Mouse (Mus musculus): ENCODE data around the gene Tspo2. TPM values are rescaled to one million over a fixed set of nuclear protein-coding genes. Genes with fewer than 3 reads are reported as not detected.
"Not testable (repeated sequence)": the region's sequence is repeated elsewhere in the genome, so short reads cannot be mapped to it uniquely, and the experiment has no call there.

Tspo2 gene
- polyA plus RNA-seq, 1 experiment = 0.41 TPM

DNA sequence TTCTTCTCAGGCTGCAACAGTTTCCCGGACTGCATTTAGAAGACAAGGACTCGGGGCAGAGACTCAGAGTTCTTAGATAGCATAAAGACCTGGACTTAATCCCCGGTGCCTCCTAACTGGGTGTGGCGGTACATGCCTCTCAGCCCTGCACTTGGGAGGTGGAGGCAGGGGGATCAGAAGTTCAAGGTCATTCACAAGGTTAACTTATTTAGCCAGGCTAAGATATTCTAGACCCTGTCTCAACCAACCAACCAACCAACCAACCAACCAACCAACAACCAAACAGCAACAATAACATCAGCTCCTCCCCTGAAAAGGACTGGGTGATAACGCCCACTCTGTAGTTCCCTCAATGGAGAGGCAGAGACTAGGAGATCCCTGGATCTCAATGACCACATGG is 32.9 kb upstream of the Tspo2 start:
- no peak for DNase-seq
- 95% methylated on average over 5 of the region's 5 CpGs for WGBS
- Histone ChIP-seq H3K27me3 (replicated peaks; ENCODE audit: control insufficient read depth, insufficient read depth, low read length) (no peaks in the 10 kb centered on the region), H3K36me3 (ENCODE audit: control insufficient read depth, insufficient read depth, low read length) (no peaks in the 10 kb centered on the region), H3K27ac (ENCODE audit: insufficient read depth, low read depth, low read length) (no peak overlapping the region), H3K4me3 (ENCODE audit: insufficient read depth, low read depth, low read length) (no peak overlapping the region), H3K4me1 (ENCODE audit: control insufficient read depth, insufficient read depth, low read length) (no peaks in the 10 kb centered on the region)
- TF ChIP-seq POLR2A (IDR thresholded peaks at IDR 0.05; ENCODE audit: low read depth, low read length) (no peak), CTCF (conservative IDR thresholded peaks at IDR 0.05; ENCODE audit: insufficient read depth, insufficient read length, low read depth, low read length) (no peak)

DNA sequence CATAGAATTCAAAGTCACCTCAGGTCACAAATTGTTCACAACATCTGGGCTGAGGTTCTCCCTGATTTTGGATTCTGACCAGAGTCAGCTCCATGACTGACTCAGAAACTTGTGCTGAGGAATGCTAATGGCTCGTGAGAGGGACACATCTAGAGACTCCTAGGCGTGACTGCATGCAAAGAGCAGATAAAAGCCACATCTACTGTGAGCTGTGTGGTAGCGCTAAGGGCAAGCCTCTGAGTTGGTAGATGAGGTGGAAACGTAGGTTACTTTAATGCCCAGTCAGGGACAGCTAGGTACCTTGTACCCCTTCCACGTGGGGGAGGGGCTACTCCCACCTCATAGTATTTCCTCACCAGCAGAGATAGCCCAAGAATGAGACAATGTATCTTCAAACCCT is 32.4 kb upstream of the Tspo2 start:
- TF ChIP-seq CTCF (conservative IDR thresholded peaks at IDR 0.05; ENCODE audit: insufficient read depth, insufficient read length, low read depth, low read length) = no peak
- no peak for TF ChIP-seq POLR2A (IDR thresholded peaks at IDR 0.05; ENCODE audit: low read depth, low read length)
- Histone ChIP-seq H3K27ac (ENCODE audit: insufficient read depth, low read depth, low read length) (no peak overlapping the region), H3K4me1 (ENCODE audit: control insufficient read depth, insufficient read depth, low read length) (no peaks in the 10 kb centered on the region), H3K27me3 (replicated peaks; ENCODE audit: control insufficient read depth, insufficient read depth, low read length) (no peaks in the 10 kb centered on the region), H3K4me3 (ENCODE audit: insufficient read depth, low read depth, low read length) (no peak overlapping the region), H3K36me3 (ENCODE audit: control insufficient read depth, insufficient read depth, low read length) (no peaks in the 10 kb centered on the region)
- DNase-seq = no peak
- 81% methylated on average over 5 of the region's 5 CpGs for WGBS

DNA sequence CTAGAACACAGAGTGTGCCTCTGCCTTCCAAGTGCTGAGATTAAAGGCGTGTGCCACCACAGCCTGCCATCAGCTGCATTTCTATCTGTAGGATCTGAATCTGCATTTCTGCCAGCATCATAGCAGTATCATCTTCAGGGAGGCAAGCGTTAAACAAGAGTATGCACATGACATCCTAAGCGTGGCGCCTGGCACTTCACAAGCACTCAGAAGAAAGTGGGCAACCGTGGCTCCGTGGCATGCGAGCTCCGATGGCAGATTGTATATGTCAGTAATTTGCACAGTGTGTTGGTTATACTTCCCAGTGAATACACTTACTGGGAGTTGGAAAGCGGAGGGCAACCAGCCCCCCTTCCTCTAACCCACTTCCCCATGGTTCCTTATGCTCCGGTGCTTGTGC is 28.6 kb upstream of the Tspo2 start:
- no peak for TF ChIP-seq POLR2A (IDR thresholded peaks at IDR 0.05; ENCODE audit: low read depth, low read length)
- no peak for TF ChIP-seq CTCF (conservative IDR thresholded peaks at IDR 0.05; ENCODE audit: insufficient read depth, insufficient read length, low read depth, low read length)
- Histone ChIP-seq H3K36me3 (ENCODE audit: control insufficient read depth, insufficient read depth, low read length) (no peaks in the 10 kb centered on the region), H3K27me3 (replicated peaks; ENCODE audit: control insufficient read depth, insufficient read depth, low read length) (no peaks in the 10 kb centered on the region), H3K4me1 (ENCODE audit: control insufficient read depth, insufficient read depth, low read length) (no peaks in the 10 kb centered on the region), H3K27ac (ENCODE audit: insufficient read depth, low read depth, low read length) (no peak overlapping the region), H3K4me3 (ENCODE audit: insufficient read depth, low read depth, low read length) (no peak overlapping the region)
- no peak for DNase-seq
- WGBS = 88% methylated on average over 10 of the region's 10 CpGs

DNA sequence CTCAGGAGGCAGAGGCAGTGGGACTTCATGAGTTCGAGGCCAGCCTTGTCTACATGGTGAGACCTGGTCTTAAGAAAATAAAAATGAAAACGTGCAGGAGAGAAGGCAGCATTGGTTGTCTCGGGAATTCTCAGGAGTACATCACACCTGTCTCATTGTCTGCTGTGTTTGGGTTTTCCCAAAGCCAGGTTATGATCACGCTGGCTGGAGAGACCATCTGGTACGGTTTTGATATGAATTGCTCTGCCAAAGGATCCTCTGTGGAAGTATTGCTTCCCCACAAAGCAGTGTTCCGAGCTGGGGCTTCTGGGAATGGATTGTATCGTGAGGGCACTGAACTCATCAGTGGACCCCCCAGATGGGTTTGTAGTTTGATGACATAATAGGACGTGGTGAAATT is 24.1 kb upstream of the Tspo2 start:
- Histone ChIP-seq H3K4me1 (ENCODE audit: control insufficient read depth, insufficient read depth, low read length) (no peaks in the 10 kb centered on the region), H3K27me3 (replicated peaks; ENCODE audit: control insufficient read depth, insufficient read depth, low read length) (no peaks in the 10 kb centered on the region), H3K36me3 (ENCODE audit: control insufficient read depth, insufficient read depth, low read length) (no peaks in the 10 kb centered on the region), H3K27ac (ENCODE audit: insufficient read depth, low read depth, low read length) (no peak overlapping the region), H3K4me3 (ENCODE audit: insufficient read depth, low read depth, low read length) (no peak overlapping the region)
- TF ChIP-seq CTCF (conservative IDR thresholded peaks at IDR 0.05; ENCODE audit: insufficient read depth, insufficient read length, low read depth, low read length) (no peak), POLR2A (IDR thresholded peaks at IDR 0.05; ENCODE audit: low read depth, low read length) (no peak)
- 91% methylated on average over 8 of the region's 8 CpGs for WGBS
- no peak for DNase-seq

DNA sequence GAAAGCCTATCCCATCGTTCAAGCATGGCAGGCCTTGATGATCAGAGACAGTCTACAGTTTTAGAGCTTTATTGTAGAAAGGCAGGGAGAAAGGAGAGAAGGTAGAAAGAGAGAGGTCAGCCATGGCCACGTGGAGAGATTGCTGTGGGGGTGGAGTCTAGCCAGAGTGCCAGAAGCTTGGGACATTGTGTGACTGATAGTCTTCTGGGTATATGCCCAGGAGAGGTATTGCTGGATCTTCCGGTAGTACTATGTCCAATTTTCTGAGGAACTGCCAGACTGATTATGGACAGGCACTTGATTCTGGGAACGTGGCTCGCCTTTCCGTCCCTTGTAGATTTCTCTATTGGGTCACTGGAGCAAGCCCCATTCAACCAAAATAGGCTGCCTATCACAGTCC is 23.0 kb upstream of the Tspo2 start:
- not testable (repeated sequence) for DNase-seq; H3K4me1 ChIP-seq (ENCODE audit: control insufficient read depth, insufficient read depth, low read length); H3K4me3 ChIP-seq (ENCODE audit: insufficient read depth, low read depth, low read length); H3K27ac ChIP-seq (ENCODE audit: insufficient read depth, low read depth, low read length); H3K27me3 ChIP-seq (replicated peaks; ENCODE audit: control insufficient read depth, insufficient read depth, low read length); H3K36me3 ChIP-seq (ENCODE audit: control insufficient read depth, insufficient read depth, low read length)
- 73% methylated on average over 6 of the region's 6 CpGs for WGBS

DNA sequence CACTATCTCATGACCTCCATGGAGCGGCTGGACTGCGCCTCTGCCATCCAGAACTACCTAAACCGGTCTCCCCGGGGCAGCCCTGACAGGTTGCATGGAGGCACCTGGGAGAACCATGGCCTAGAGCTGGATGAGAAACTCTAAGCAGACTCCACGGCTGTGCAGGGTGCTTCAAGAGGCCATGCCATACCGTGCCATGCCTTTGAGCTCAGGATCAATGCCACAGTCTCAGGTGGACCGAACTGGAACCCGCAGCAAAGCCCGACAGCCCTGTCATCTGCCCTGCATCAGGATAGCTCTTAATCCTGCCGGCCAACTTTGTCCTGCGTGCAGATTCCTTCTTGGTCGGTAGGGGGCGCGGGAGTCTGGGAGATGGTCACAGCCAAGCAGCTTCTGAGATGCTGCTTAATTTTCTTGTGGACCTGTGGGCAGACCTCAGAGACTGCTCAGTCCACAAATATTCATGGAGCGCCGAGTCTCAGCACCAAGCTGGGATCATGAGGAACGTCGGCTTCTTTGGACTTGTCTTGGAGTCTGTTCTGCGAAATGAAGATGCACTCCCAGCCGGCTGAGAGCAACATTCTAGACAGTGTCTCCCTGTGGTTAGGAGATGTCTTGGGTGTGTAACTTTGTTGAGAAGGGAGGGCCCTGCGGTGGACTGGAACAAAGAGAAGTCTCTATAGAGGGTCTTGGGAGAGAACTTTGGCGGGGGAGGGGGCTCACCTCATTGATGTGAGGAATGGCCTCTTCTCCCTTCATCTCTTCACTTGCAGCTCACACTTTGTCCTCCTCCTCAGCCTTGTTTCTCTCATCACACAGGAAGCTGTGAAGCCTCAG is 16.3 kb upstream of the Tspo2 start:
- Histone ChIP-seq H3K27me3 (replicated peaks; ENCODE audit: control insufficient read depth, insufficient read depth, low read length) (no peaks in the 10 kb centered on the region), H3K36me3 (ENCODE audit: control insufficient read depth, insufficient read depth, low read length) (no peaks in the 10 kb centered on the region), H3K4me3 (ENCODE audit: insufficient read depth, low read depth, low read length) (no peak overlapping the region), H3K4me1 (ENCODE audit: control insufficient read depth, insufficient read depth, low read length) (no peaks in the 10 kb centered on the region), H3K27ac (ENCODE audit: insufficient read depth, low read depth, low read length) (no peak overlapping the region)
- TF ChIP-seq CTCF (conservative IDR thresholded peaks at IDR 0.05; ENCODE audit: insufficient read depth, insufficient read length, low read depth, low read length) (peak; percentile 92), POLR2A (IDR thresholded peaks at IDR 0.05; ENCODE audit: low read depth, low read length) (no peak)
- WGBS = 11% methylated on average over 22 of the region's 22 CpGs
- DNase-seq = peak; percentile 81

DNA sequence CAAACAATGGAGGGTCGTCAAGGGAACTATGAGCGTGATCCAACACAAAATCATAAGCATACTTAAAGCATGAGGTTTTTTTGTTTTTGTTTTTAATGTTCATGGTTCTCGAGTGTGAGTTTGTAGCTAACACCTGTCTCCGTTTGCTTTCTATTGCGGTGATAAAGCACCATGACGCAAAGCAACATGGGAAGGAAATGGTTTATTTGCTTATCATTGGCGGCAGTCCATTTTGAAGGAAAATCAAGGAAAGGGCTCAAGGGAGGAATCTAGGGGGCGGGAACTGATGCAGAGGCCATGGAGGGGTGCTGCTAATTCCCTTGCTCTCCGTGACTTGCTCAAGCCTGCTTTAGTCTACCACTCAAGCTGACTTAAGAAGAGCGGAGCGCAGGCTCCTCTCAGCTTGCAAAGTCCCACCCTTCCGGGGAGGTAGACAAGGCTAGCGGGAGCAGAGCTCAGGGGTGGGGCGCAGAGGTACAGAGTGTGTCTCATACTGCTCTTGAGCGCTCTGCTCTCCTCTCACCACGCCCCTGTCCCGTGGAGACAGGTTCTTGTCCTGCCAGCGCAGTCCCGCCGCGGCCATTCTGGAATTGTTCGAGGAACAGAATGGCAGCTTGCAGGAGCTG is 15.6 kb upstream of the Tspo2 start:
- Histone ChIP-seq H3K4me1 (ENCODE audit: control insufficient read depth, insufficient read depth, low read length) (no peaks in the 10 kb centered on the region), H3K4me3 (ENCODE audit: insufficient read depth, low read depth, low read length) (no peak overlapping the region), H3K27ac (ENCODE audit: insufficient read depth, low read depth, low read length) (no peak overlapping the region), H3K36me3 (ENCODE audit: control insufficient read depth, insufficient read depth, low read length) (no peaks in the 10 kb centered on the region), H3K27me3 (replicated peaks; ENCODE audit: control insufficient read depth, insufficient read depth, low read length) (no peaks in the 10 kb centered on the region)
- 59% methylated on average over 22 of the region's 22 CpGs for WGBS
- TF ChIP-seq POLR2A (IDR thresholded peaks at IDR 0.05; ENCODE audit: low read depth, low read length) = no peak
- TF ChIP-seq CTCF (conservative IDR thresholded peaks at IDR 0.05; ENCODE audit: insufficient read depth, insufficient read length, low read depth, low read length) = no peak
- DNase-seq = no peak
